Mouse (Mus musculus) frontal cortex, postnatal 14 days (tissue): ENCODE results near the gene Gm17521.
"Not testable (repeated sequence)": the region's sequence is repeated elsewhere in the genome, so short reads cannot be mapped to it uniquely, and the experiment has no call there.

Source experiments
- DNase-seq, 2 experiments: peaks; one replicate each; pipeline ENCODE4 v3.0.0; 2022; ENCODE audit warnings: low spot score in 2 of 2

Gm17521 gene

GRCm38 (mm10) chrX:123029569-123029968, at the start of gene Gm17521:
Gene Gm17521 (minus strand): TSS chrX:123029669.
- not testable (repeated sequence) for DNase-seq

DNA sequence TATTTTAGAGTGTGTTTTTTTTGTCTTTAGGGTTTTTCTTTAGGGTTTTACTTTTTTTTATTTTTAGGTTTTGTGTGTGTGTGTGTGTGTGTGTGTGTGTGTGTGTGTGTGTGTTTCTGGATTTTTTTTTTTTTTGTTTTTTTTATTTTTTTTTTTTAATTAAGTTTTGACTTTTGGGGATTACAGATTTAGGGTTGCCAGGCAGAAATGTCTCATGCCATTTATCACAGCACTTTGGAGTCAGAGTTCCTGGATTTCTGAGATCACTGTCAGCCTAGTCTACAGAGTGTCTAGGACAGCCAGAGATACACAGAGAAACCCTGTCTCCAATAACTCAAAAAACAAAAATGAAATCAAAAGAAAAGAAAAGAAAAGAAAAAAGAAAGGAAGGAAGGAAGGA, 14.5 kb upstream of the Gm17521 start:
- no peak for DNase-seq

DNA sequence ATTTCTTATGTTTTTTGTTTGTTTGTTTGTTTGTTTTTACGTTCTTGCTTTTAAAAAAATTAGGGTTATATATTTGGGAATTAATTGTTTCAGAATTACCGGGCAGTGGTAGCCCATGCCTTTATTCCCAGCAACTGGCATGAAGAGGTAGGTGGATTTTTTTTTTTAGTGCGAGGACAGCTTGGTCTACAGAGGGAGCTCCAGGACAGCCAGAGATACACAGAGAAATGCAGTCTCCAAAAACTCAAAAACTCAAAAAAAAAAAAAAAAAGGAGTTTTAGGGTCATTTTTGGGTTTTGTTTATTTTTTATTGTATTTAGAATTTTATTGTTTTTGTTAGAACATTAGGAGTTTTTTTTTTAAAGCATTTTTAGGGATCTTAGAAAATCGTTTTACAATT, 14.0 kb upstream of the Gm17521 start:
- no peak for DNase-seq
